Mouse (Mus musculus): ENCODE data around the gene Sptbn2.
"Not testable (repeated sequence)": the region's sequence is repeated elsewhere in the genome, so short reads cannot be mapped to it uniquely, and the experiment has no call there.

Sptbn2 gene

DNA sequence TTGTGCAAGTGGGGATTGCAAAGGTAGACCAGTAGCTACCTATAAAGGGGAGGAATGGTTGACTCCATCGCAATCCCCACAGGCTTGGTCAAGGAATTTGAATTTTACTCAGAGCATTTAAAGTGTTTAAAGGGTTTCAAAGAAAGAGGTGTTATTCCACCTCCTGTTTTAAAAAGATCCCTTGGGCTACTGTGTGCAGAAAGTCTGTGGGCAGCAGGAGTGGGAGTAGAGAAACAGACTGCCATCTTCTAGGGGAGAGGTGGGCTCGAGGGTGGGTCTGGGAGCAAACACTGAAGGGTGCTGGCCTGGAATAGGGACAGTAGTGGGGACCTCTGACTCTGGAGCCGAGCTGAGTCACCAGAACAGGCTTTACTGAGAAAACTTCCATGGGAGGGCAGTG, 22.1 kb downstream of the Sptbn2 start:
- DNase-seq: no peak

DNA sequence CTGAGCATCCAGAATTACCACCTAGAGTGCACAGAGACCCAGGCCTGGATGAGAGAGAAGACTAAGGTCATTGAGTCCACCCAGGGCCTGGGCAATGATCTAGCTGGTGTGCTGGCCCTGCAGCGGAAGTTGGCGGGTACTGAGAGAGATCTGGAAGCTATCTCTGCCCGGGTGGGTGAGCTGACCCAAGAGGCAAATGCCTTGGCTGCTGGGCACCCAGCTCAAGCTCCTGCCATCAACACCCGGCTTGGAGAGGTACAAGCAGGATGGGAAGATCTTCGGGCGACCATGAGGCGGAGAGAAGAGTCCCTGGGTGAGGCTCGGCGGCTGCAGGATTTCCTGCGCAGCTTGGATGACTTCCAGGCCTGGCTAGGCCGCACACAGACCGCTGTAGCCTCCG, 26.9 kb downstream of the Sptbn2 start:
- no peak for DNase-seq

DNA sequence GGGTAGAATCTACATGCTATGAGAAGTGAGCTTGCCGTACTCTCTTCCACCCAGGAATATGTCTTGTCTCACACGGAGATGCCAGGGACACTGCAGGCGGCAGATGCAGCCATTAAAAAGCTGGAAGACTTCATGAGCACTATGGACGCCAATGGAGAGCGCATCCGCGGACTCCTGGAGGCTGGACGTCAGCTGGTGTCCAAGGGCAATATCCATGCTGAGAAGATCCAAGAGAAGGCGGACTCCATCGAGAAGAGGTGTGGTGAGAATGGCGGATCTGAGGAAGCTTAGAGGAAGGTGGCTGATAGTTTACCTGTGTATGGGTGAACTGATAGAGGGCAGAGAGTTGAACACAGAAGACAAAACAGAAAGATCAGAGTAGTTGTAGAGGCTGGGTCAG, 28.1 kb downstream of the Sptbn2 start:
- DNase-seq: no peak

DNA sequence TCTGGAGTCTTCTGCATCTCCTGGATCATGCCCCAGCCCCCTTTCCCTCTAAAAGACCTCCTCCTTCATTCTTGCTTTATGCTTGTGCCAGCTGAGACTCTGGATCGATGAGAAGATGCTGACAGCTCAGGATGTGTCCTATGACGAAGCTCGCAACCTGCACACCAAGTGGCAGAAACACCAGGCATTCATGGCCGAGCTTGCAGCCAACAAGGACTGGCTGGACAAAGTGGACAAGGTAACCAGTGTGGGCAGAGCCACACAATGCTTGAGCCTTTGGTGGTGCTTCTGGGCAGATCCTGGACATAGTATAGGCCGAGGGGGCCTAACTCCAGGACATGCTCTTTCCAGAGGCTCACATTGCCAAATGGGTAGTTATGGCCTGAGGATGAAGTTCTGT, 28.8 kb downstream of the Sptbn2 start:
- no peak for DNase-seq

DNA sequence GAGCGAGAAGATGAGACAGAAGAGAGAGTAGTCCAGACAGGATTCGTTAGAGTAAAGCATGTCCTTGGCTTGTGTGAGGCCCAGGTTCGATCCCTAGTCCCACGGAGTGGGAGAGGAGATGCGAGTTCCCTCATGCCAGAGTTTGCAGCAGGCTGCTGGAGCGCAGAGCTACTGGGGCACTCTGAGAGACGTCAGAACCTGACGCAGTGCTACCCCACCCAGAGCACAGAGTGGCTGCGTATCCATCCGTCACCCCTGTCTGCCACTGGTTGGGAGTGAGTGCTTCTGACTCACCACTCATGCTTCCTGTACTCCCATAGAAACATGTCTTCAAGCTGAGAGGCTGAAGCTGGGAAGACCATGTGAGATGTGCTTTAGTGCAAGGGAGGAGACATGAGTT, 30.5 kb downstream of the Sptbn2 start:
- no peak for DNase-seq

DNA sequence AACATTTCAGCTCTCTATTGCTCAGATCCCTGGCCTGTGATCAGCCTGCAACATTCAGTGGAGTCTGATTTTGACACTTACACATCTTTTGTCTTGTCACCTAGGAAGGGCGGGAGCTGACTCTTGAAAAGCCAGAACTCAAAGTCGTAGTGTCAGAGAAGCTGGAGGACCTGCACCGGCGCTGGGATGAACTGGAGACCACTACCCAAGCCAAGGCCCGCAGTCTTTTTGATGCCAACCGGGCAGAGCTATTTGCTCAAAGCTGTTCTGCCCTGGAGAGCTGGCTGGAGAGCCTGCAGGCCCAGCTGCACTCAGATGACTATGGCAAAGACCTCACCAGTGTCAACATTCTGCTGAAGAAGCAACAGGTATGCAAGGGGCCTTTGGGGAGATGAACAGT, 31.3 kb downstream of the Sptbn2 start:
- no peak for DNase-seq

DNA sequence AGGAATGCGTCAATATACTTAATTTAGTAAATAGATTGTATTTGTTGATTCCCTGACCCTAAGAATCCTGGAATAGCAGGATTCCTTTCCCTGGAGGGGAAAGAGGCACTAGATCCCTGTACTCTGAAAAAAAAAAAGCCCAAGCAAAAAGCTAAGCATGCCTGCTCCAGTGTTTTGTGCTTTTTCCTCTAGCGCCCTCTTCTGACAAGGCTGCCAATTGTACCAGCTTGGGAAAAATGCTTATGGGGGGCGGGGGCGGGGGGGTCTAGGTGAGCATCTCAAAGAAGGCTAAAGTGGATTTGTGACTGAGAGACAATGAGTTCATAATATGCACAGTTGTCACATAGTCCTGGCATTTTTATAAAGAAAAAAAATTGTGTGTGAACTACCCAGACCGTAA, 32.6 kb downstream of the Sptbn2 start:
- DNase-seq: no peak

DNA sequence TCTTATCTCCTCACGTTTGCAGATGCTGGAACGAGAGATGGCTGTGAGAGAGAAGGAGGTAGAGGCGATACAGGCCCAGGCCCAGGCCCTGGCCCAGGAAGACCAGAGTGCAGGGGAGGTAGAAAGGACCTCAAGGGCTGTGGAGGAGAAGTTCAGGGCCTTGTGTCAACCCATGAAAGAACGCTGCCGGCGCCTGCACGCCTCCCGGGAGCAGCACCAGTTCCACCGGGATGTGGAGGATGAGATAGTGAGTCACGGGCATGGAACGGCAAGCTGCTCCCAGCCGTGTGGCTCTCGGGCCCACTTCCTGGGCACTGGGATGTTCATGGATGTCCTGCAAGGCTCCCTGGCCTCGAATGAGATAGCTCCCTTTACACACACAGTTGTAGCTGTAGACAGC, 33.1 kb downstream of the Sptbn2 start:
- DNase-seq: no peak

DNA sequence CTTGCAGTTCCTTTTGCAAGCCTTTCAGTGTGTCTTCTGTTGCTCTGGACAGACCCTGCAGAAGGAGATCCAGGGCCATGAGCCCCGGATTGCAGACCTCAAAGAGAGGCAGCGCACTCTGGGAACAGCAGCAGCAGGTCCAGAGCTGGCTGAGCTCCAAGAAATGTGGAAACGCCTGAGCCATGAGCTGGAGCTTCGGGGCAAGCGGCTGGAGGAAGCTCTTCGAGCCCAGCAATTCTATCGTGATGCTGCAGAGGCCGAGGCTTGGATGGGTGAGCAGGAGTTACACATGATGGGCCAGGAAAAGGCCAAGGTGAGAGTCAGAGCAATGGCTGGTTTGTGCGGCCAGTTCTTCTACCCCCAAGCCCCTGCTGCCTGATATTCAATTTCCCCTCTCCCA, 34.1 kb downstream of the Sptbn2 start:
- no peak for DNase-seq

DNA sequence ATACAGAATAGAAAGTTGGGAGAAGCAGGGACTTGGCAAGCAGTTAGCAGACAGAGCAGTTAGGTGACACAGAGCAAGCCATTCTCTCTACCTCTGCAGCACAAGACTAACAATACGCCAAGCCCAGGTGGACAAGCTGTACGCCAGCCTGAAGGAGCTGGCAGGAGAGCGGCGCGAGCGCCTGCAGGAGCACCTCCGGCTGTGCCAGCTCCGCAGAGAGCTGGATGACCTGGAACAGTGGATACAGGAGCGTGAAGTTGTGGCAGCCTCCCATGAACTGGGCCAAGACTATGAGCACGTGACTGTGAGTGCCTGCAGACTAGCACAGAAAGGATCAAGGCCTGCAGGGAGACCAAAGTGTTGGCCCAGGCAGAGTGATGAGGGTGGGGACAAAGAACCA, 34.7 kb downstream of the Sptbn2 start:
- no peak for DNase-seq

DNA sequence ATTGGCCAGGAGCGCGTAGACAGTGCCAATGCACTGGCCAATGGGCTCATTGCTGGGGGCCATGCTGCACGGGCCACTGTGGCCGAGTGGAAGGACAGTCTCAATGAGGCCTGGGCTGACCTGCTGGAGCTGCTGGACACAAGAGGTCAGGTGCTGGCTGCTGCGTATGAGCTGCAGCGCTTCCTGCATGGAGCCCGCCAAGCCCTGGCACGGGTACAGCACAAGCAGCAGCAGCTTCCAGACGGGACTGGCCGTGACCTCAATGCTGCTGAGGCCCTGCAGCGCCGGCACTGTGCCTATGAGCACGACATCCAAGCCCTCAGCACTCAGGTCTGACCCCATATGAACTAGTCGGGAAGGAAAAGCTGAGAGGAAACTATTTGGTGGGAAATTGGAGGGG, 35.6 kb downstream of the Sptbn2 start:
- no peak for DNase-seq

DNA sequence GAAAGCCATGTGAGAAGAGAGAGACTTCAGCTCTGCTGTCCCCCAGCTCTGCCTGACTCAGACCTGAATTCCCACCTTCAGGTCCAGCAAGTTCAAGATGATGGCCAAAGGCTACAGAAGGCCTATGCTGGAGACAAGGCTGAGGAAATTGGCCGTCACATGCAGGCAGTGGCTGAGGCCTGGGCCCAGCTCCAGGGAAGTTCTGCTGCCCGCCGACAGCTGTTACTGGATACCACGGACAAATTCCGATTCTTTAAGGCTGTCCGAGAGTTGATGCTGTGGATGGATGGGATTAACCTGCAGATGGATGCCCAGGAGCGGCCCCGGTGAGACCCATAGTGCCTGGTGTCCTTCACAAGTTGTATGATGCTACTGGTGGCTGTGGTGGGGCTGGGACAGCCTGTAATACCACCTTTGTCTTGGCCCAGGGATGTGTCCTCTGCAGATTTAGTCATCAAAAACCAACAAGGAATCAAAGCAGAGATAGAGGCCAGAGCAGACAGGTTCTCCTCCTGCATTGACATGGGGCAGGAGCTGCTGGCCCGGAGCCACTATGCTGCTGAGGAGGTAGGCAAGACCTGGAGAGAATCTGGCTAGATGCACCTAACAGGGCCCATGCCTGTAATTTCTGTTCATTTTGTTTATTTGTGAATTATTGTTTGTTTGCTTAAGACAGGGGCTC, 36.8 kb downstream of the Sptbn2 start:
- no peak for DNase-seq

DNA sequence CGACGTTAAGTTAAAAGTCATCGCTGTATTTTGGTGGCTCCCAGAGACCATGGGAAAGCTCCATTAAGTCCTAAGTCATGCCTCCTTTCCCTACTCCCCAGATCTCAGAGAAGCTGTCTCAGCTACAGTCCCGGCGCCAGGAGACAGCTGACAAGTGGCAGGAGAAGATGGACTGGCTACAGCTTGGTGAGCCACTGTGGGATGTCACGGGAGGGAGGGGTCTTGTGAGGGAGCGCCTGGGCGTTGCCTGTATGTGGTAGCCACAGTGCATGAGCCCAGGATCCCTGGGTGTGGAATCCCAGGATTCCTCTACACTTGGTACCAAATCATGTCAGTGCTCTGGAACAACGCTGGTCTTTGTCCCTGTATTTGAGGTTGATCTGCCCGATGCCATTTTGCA, 37.5 kb downstream of the Sptbn2 start:
- DNase-seq: no peak

DNA sequence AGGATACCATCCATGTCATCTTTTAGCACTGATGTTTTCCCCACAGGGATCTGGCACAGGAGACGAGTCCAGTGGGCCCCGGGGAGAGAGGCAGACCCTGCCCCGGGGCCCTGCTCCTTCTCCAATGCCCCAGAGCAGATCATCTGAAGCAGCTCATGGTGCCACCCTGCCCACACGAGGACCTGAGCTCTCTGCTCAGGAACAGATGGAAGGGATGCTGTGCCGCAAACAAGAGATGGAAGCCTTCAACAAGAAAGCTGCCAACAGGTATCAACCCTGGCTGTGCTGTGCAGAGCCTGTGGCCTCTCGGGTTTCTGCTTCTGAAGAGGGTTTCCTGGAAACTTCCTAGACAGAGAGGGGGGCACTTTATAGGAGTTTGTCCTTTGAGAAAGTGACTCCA, 39.0 kb downstream of the Sptbn2 start:
- no peak for DNase-seq

DNA sequence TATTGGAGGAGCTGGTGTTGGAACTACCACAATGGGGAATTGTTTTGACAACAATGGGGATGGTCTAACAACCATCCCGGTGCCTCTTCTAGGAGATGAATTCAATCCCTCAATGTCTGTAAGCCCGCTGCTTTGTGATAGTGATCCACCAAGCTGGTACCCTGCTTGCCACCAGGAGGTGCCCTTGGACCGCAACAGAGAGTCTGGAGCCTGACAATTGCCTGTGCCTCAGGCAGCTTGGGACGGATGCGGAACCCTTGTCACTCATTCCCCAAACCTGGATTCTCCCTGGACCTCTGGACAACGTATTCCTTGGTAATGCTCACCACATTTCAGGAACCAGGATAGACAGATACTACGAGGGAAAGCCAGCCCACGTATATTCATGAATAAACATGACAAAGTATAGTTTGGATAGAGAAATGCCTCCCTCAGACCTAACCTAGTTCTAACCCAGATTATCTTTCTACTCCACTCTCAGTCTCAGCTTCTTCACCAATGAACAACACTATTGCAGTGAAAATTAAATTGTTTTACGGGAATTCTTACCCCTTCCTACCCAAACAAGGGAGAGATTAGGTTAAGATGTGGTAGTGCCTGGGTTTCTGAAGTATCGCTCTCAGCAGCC, 44.7 kb downstream of the Sptbn2 start:
- peak; percentile 91 to 93 for DNase-seq

DNA sequence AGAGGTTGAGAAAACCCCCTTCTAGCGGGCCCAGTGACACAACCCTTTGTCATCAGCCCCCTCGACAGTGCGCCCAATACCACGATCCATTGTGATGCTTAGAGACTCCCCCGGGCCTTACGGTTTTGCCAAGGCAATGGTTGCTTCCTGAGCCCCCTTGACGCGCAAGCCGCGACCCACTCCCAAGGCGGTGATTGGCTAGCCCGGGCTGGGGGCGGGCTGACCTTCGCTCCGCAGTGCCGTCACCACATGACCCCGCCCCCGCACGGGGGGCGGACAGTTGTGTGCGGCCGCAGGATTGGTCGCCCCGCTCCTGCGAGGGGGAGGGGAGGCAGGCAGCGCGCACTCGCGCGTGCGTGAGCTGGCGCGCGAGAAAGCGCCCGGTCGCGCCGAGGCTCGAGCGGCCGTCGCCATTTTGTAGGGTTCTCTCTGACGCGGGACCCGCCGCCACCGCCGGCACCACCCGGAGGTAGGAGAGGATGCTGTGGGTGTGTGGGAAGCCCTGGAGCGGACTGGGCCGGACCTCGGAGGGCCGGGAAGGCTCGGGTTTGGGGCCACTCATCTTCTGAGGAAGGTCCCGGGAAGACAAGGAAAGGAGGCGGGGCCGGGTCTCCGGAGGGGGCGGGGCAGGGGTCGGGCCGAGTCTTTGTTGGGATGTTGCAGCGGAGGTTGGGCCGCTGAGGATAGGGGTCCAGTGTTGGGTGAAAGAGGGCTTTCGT, 45.4 kb downstream of the Sptbn2 start, which contains the start of gene Rbm4b:
Rbm4b (plus strand) TSS at position 305 of the 719 bp plus-strand sequence.
- peak; percentile 94 to 96 for DNase-seq

DNA sequence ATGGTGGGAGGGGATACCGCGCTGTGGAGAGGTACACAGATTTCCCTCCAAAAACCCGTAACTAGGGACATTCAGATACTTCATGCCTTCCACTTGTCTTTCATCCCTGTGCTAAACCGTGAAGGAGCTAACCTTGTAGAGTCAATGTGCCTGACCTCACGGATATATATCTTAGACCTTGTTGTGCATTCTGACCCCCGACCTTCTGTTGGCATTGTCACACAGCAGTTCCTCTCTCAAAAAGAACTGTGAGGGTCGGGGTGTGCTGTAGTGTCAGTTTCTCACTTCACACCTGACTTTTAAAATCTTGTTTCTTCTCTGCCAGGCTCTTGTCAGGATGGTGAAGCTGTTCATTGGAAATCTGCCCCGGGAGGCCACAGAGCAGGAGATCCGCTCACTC, 46.0 kb downstream of the Sptbn2 start:
- no peak for DNase-seq

DNA sequence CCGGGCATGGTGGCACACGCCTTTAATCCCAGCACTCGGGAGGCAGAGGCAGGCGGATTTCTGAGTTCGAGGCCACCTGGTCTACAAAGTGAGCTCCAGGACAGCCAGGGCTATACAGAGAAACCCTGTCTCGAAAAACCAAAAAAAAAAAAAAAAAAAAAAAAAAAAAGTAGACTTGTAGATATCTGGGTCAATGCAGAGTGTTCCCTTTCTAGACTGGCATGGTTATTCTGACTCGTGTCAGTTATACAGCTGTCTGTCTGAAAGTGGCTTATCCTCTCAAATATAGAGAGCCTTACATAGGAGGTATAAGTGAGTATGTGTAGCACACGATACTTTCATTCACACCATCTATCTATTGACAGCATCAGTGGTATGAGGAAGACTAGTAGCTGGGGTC, 49.6 kb downstream of the Sptbn2 start:
- not testable (repeated sequence) for DNase-seq

DNA sequence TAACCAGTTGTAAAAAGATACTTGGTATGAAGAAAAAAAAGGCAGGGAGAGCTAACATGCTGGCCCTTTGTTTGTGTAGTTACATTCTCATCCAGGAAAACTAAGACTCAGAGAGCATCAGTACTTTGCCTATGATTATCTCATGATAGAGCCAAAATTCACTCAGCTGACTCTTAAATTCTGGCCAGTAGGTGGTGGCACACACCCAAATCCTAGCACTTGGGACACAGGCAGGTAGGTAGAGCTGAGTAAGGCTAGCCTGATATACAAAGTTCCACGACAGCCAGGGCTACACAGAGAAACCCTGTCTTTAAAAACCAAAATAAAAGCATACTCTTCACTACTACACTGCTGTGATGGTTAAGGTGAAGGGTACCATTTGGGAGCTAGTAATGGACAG, 51.9 kb downstream of the Sptbn2 start:
- DNase-seq: peak in 1 of 2 experiments; percentile 37

DNA sequence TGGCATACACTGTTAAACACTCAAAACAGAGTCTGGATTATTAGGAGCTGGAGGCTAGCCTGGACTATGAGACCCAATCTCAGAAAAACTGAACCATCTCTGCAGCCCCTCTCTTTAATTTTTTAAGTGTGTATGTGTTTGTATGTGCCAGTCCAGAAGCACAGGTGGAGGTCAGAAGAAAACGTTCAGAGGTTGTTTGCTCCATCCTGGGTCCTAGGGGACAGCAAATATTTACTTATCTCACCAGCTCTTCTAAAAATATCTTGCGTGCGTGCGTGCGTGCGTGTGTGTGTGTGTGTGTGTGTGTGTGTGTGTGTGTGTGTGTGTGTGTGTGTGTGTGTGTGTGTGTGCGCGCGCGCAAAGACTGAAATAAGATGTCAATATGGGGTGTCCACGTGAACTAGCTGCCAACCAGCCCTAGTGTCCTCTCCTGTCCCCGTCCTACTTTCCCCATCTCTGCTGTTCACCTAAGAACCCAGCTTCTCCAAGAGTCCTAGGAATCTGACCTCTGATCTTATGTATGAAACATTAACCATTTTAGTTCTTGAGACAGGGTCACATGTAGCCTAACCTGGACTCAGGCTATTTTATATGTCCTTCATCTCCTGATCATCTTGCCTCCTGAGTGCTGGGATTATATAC, 56.7 kb downstream of the Sptbn2 start:
- no peak for DNase-seq

DNA sequence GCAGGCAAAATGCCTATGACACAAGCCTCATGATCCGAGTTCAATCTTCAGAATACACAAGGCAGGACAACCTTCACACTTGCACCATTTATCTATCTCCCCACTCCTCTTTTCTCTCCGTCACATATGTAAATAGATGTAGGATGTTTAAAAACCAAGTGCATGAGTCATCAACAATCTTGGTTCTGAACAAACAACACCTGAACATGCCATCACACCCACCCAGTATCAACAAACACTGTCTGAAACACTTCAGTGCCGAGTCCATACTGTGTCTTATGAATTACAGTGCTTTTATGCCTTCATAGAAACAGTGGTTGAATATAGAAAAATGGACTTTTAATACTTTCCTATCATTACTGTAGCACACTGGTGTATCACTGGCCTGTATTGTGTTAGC, 61.8 kb downstream of the Sptbn2 start:
- no peak for DNase-seq

DNA sequence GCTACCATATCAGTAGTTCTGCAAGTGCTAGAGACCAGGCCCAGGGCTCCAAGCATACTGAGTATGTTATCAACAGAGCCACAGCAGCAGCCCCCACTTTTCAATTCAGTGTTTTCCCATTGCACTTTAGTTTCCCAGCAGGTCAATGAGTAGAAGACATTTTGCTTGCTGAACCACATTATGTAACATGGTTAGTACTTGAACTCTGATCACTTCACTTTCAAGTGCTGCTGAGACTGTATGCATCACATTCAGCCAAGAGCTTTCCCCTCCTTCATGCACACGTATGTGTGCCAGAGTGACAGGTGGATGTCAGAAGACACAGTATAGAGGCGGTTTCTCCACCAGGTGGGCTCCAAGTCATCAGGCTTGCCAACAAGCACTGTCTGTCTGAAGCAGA, 71.9 kb downstream of the Sptbn2 start:
- DNase-seq: peak in 1 of 2 experiments; percentile 32

DNA sequence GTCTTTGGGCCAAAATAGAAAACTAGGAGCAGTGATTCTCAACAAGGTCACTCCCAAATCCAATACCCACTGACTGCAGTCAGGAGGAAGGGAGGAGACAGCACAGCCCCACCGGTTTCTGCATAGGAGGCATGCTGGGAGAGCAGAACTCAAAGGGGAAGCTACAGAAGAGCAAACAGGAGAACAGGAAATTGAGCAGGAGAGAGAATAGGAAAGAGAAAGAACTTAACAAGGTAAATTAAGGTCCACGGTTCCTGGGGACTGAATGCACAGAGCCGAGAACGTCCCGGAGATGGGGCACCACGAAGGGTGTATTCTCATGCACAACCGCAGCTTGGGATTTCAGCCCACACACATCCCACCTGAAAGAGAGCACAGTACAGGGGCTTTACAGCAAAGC, 74.2 kb downstream of the Sptbn2 start:
- no peak for DNase-seq

DNA sequence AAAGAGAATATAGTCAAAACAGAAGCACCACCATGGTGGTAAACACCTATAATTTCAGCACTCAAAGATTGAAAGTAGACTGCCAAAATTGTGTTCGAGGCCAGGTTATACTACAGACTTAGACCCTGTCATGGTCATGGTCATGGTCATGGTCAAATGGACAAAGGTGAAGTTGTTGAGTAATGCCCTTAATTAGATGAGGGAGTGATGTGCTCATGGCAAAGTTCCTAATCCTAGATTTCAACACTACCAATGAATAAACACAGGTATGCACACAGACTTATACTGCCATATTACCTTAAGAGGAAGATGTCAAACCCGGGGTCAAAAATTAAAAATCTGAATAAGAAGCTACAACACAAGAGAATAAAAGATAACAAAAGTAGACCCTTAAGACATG, 75.3 kb downstream of the Sptbn2 start:
- no peak for DNase-seq

Data from lung, adult 18-20 months (tissue).